Mouse (Mus musculus) liver, adult 2 months (tissue): ENCODE results near the gene Snai3. TPM values are rescaled to one million over a fixed set of nuclear protein-coding genes. Genes with fewer than 3 reads are reported as not detected.

Source experiments
- DNase-seq: peaks from one replicate; pipeline ENCODE4 v3.0.0-alpha.2; 2011; ENCODE audit warnings: low read depth, low spot score; ENCODE audit errors: extremely low read depth
- H3K27ac ChIP-seq: fragments of 200-500 bp; replicated peaks from 2 replicates; pipeline ENCODE4 v1.5.1; 2012; ENCODE audit warnings: low read depth, mild to moderate bottlenecking, control low read depth, inconsistent platforms, low read length; ENCODE audit not compliant: insufficient read depth
- H3K27me3 ChIP-seq: fragments of 200-500 bp; 2 replicates; pipeline ENCODE4 v1.6.1; 2012; ENCODE audit warnings: mild to moderate bottlenecking, moderate library complexity, low read length, inconsistent platforms; ENCODE audit not compliant: control insufficient read depth, insufficient read depth
- H3K36me3 ChIP-seq: fragments of 200-500 bp; 2 replicates; pipeline ENCODE4 v1.6.1; 2012; ENCODE audit warnings: low read length, inconsistent platforms; ENCODE audit not compliant: control insufficient read depth, insufficient read depth
- H3K4me1 ChIP-seq: fragments of 200-500 bp; 2 replicates; pipeline ENCODE4 v1.6.1; 2011; ENCODE audit warnings: low read length; ENCODE audit not compliant: control insufficient read depth, insufficient read depth
- H3K4me3 ChIP-seq: fragments of 200-500 bp; 2 replicates; pipeline ENCODE4 v1.5.1; 2011; ENCODE audit warnings: low read depth, mild to moderate bottlenecking, control low read depth, low read length, moderate library complexity; ENCODE audit not compliant: insufficient read depth
- H3K79me2 ChIP-seq: fragments of 200-500 bp; 2 replicates; pipeline ENCODE4 v1.6.1; 2012; ENCODE audit warnings: inconsistent platforms, mild to moderate bottlenecking, low read length, moderate library complexity; ENCODE audit not compliant: control insufficient read depth, insufficient read depth
- H3K9ac ChIP-seq: fragments of 200-500 bp; 2 replicates; pipeline ENCODE4 v1.6.1; 2012; ENCODE audit warnings: low read depth, mild to moderate bottlenecking, control low read depth, inconsistent platforms, low read length
- CTCF ChIP-seq: fragments of 200-500 bp; IDR thresholded peaks from 2 replicates; pipeline ENCODE4 v1.5.1; 2011; ENCODE audit warnings: low read depth, low read length, control low read depth
- POLR2A ChIP-seq: fragments of 200-500 bp; IDR thresholded peaks from 2 replicates; pipeline ENCODE4 v1.6.1; 2011; ENCODE audit warnings: low read length, control low read depth; ENCODE audit not compliant: insufficient read depth; ENCODE audit errors: extremely low read depth
- WGBS: fragments of 180-500 bp; shearing (Covaris S2); methylation state at CpG from one replicate; pipeline ENCODE4 v1.1.7; 2018; 5-methylcytosine and 5-hydroxymethylcytosine counted together
- polyA plus RNA-seq: library from polyadenylated mRNA; depleted of rRNA; stranded (reverse); fragments of >200 nt; gene quantifications from 2 replicates; pipeline ENCODE4 v1.2.3, GENCODE M21; 2012; rRNA removed
- total RNA-seq: library from RNA; depleted of rRNA; stranded (reverse); fragments of >200 nt; gene quantifications from 2 replicates; pipeline ENCODE4 v1.2.3, GENCODE M21; 2014; rRNA removed

Snai3 gene
- total and polyA plus RNA-seq, 2 experiments, result 0.44 TPM; not detected in 1

- 38% methylated on average over 9 of the region's 9 CpGs for WGBS
- H3K79me2 ChIP-seq, result no peaks in the 10 kb centered on the region; the same call in 1 of the 2 replicates
- peaks cover 57% of the 10 kb centered on the region for H3K36me3 ChIP-seq
- H3K9ac ChIP-seq, result no peak overlapping the region
- no peak overlapping the region for H3K4me3 ChIP-seq
- DNase-seq, result peak; percentile 79
- no peaks in the 10 kb centered on the region for H3K27me3 ChIP-seq
- H3K4me1 ChIP-seq, result peaks cover 9% of the 10 kb centered on the region
- no peak overlapping the region for H3K27ac ChIP-seq
- TF ChIP-seq CTCF (no peak), POLR2A (no peak)
Observed at GRCm38 (mm10) chr8:122405146-122405805, 55.3 kb downstream of the Snai3 start.

Other genes with a start within 250 kb of the Snai3 start
- gene Zfpm1, start 178.6 kb downstream of the Snai3 start, total RNA-seq, result 7.9 and 8.4 TPM in 2 replicates
- gene Zfpm1, start 178.6 kb downstream of the Snai3 start, polyA plus RNA-seq, result 56.5 and 67.5 TPM in 2 replicates
- not detected in 2 replicates for gene Trhr2, start 100.0 kb downstream of the Snai3 start, total RNA-seq
- gene Trhr2, start 100.0 kb downstream of the Snai3 start, polyA plus RNA-seq, result not detected in 2 replicates
- 10.9 and 14.0 TPM in 2 replicates for gene Zc3h18, start 84.1 kb downstream of the Snai3 start, total RNA-seq
- 18.3 and 22.3 TPM in 2 replicates for gene Zc3h18, start 84.1 kb downstream of the Snai3 start, polyA plus RNA-seq
- gene Il17c, start 38.7 kb downstream of the Snai3 start, total RNA-seq, result not detected in 2 replicates
- not detected in 2 replicates for gene Il17c, start 38.7 kb downstream of the Snai3 start, polyA plus RNA-seq
- gene Cyba, start 27.8 kb downstream of the Snai3 start, total RNA-seq, result 13.9 and 23.4 TPM in 2 replicates
- 24.4 and 34.2 TPM in 2 replicates for gene Cyba, start 27.8 kb downstream of the Snai3 start, polyA plus RNA-seq
- gene Mvd, start 17.3 kb downstream of the Snai3 start, total RNA-seq, result 15.3 and 20.9 TPM in 2 replicates
- gene Mvd, start 17.3 kb downstream of the Snai3 start, polyA plus RNA-seq, result 68.7 and 71.4 TPM in 2 replicates
- gene Rnf166, start 15.3 kb upstream of the Snai3 start, total RNA-seq, result 5.3 and 6.8 TPM in 2 replicates
- 22.8 and 24.2 TPM in 2 replicates for gene Rnf166, start 15.3 kb upstream of the Snai3 start, polyA plus RNA-seq
- gene Ctu2, start 15.4 kb upstream of the Snai3 start, total RNA-seq, result 7.0 and 13.5 TPM in 2 replicates
- gene Ctu2, start 15.4 kb upstream of the Snai3 start, polyA plus RNA-seq, result 21.1 and 27.0 TPM in 2 replicates
- gene Piezo1, start 90.6 kb upstream of the Snai3 start, total RNA-seq, result 2.2 and 4.6 TPM in 2 replicates
- 8.0 and 11.1 TPM in 2 replicates for gene Piezo1, start 90.6 kb upstream of the Snai3 start, polyA plus RNA-seq
- 1.0 and 3.0 TPM in 2 replicates for gene Cdt1, start 107.3 kb upstream of the Snai3 start, total RNA-seq
- gene Cdt1, start 107.3 kb upstream of the Snai3 start, polyA plus RNA-seq, result 2.5 and 2.9 TPM in 2 replicates
- gene Aprt, start 116.2 kb upstream of the Snai3 start, total RNA-seq, result 59.8 and 68.3 TPM in 2 replicates
- 80.5 and 105 TPM in 2 replicates for gene Aprt, start 116.2 kb upstream of the Snai3 start, polyA plus RNA-seq
- 4.1 and 4.4 TPM in 2 replicates for gene Galns, start 150.7 kb upstream of the Snai3 start, total RNA-seq
- gene Galns, start 150.7 kb upstream of the Snai3 start, polyA plus RNA-seq, result 4.4 and 6.6 TPM in 2 replicates
- gene Trappc2l, start 150.9 kb upstream of the Snai3 start, total RNA-seq, result 7.4 and 14.5 TPM in 2 replicates
- 74.7 and 101 TPM in 2 replicates for gene Trappc2l, start 150.9 kb upstream of the Snai3 start, polyA plus RNA-seq
- not detected in 2 replicates for gene Pabpn1l, start 162.0 kb upstream of the Snai3 start, total RNA-seq
- gene Pabpn1l, start 162.0 kb upstream of the Snai3 start, polyA plus RNA-seq, result not detected in 2 replicates
- 0.28 and 0.40 TPM in 2 replicates for gene Cbfa2t3, start 238.4 kb upstream of the Snai3 start, total RNA-seq
- gene Cbfa2t3, start 238.4 kb upstream of the Snai3 start, polyA plus RNA-seq, result 1.2 and 1.3 TPM in 2 replicates